Mouse (Mus musculus) stomach, embryonic 15.5 days (tissue): ENCODE data around the gene Treml2. TPM values are rescaled to one million over a fixed set of nuclear protein-coding genes. Genes with fewer than 3 reads are reported as not detected.
"Not testable (repeated sequence)": the region's sequence is repeated elsewhere in the genome, so short reads cannot be mapped to it uniquely, and the experiment has no call there.

ENCODE experiments used
- ATAC-seq: fragments of 200-750 bp; cut with Nextera tagmentation; 2 replicates; pipeline ENCODE4 v1.8.0; 2017; ENCODE audit warnings: low read depth, moderate number of reproducible peaks, moderate TSS enrichment; ENCODE audit not compliant: insufficient read depth, low FRiP score
- H3K27ac ChIP-seq: fragments of 300-500 bp; sonication (generic); 2 replicates; pipeline ENCODE4 v1.5.1; 2015; ENCODE audit warnings: mild to moderate bottlenecking, inconsistent platforms
- H3K27me3 ChIP-seq: fragments of 300-500 bp; sonication (generic); replicated peaks from 2 replicates; pipeline ENCODE4 v1.6.1; 2015; ENCODE audit warnings: inconsistent platforms
- H3K36me3 ChIP-seq: fragments of 300-500 bp; sonication (generic); 2 replicates; pipeline ENCODE4 v1.6.1; 2015; ENCODE audit warnings: inconsistent platforms
- H3K4me1 ChIP-seq: fragments of 300-500 bp; sonication (generic); 2 replicates; pipeline ENCODE4 v1.6.1; 2015; ENCODE audit warnings: inconsistent platforms
- H3K4me2 ChIP-seq: fragments of 300-500 bp; sonication (generic); 2 replicates; pipeline ENCODE4 v1.6.1; 2015; ENCODE audit warnings: mild to moderate bottlenecking, inconsistent platforms
- H3K4me3 ChIP-seq: fragments of 300-500 bp; sonication (generic); replicated peaks from 2 replicates; pipeline ENCODE4 v1.5.1; 2015; ENCODE audit warnings: inconsistent platforms
- H3K9ac ChIP-seq: fragments of 300-500 bp; sonication (generic); 2 replicates; pipeline ENCODE4 v1.6.1; 2015; ENCODE audit warnings: inconsistent platforms
- H3K9me3 ChIP-seq: fragments of 300-500 bp; sonication (generic); 2 replicates; pipeline ENCODE4 v1.6.1; 2016; ENCODE audit warnings: inconsistent platforms
- WGBS: fragments of 180-500 bp; shearing (Covaris S2); methylation state at CpG from one replicate; pipeline ENCODE4 v1.1.7; 2015; 5-methylcytosine and 5-hydroxymethylcytosine counted together
- polyA plus RNA-seq: library from polyadenylated mRNA; unstranded; fragments of >200 nt; fragmentation: Nextera tagmentation; extraction: Ambion mirVana; gene quantifications from 2 replicates; pipeline ENCODE4 v1.2.1, GENCODE M21; 2015

Treml2 gene
- polyA plus RNA-seq, 1 experiment from 2014 or later = 0.30 TPM

DNA sequence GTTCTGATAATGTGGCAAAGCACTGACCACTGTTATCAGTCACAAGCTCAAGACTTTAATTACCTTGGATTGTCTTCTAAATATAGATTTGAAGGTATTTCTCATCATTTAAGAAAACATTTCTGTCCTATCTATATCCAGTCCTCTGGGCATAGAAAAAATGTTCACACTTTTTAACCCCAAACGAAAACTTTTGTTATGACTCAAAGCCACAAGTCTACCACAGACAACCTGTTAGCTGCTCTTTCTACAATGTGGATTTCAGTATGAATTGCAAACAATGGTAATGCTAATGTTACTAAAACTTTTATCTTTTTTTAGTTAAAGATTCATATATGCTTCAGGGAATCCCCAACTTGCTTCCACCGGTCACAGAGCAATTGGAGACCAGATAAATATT, 33.2 kb downstream of the Treml2 start:
- 78% methylated on average over 2 of the region's 2 CpGs for WGBS
- H3K4me3 ChIP-seq = no peak overlapping the region
- H3K4me1 ChIP-seq = no peaks in the 10 kb centered on the region
- H3K4me2 ChIP-seq = no peak overlapping the region
- no peak for ATAC-seq
- H3K27me3 ChIP-seq = no peaks in the 10 kb centered on the region
- no peaks in the 10 kb centered on the region for H3K36me3 ChIP-seq
- no peak overlapping the region for H3K27ac ChIP-seq
- no peak overlapping the region for H3K9ac ChIP-seq
- no peaks in the 10 kb centered on the region for H3K9me3 ChIP-seq

DNA sequence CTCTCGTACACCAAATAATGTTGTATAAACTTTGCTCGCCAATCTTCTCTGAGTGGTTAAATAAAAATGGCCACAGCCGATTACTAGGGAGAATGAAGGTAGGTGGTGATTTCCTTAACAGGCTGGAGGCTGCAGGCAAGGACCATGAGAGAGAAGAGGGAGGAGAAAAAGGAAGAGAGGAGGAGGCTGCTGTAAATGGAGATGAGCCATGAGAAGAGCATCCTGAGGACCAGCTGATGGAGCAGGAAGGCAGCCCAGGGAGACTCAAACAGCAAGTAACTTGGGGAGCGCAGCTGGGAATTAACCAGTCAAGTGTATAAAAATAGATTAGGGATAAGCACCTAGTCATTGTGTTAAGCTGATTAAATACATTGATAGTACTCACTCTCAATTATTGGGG, 34.9 kb downstream of the Treml2 start:
- Histone ChIP-seq H3K4me1 (no peaks in the 10 kb centered on the region), H3K36me3 (no peaks in the 10 kb centered on the region), H3K4me2 (no peak overlapping the region), H3K9ac (no peak overlapping the region), H3K27me3 (no peaks in the 10 kb centered on the region), H3K27ac (no peak overlapping the region), H3K4me3 (no peak overlapping the region), H3K9me3 (no peaks in the 10 kb centered on the region)
- 84% methylated on average over 4 of the region's 4 CpGs for WGBS
- no peak for ATAC-seq

DNA sequence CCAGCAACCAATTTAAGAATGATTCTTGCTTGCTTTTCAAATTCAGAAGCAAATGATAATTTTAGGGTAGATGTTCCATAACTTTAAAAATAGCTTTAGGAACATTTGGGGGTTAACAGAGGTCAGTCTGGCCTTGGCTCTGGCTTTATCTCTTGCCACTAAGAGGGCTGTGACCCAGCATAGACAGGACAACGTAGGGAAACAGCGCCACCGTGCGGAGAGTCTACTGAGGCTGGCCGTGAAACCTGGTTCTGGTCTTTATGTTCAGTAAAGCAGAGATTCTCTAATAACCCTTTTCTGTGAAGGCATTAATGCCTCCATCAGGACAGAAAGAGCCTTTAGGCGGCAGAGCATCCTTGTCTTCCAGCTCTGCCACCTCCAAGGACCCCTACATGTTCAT, 37.6 kb downstream of the Treml2 start:
- Histone ChIP-seq H3K9ac (no peak overlapping the region), H3K4me3 (no peak overlapping the region), H3K36me3 (no peaks in the 10 kb centered on the region), H3K4me1 (no peaks in the 10 kb centered on the region), H3K27ac (no peak overlapping the region), H3K27me3 (no peaks in the 10 kb centered on the region), H3K9me3 (no peaks in the 10 kb centered on the region), H3K4me2 (no peak overlapping the region)
- ATAC-seq = peak; percentile 50; the same call in 1 of the 2 replicates
- WGBS = 4% methylated on average over 6 of the region's 6 CpGs

GRCm38 (mm10) chr17:48340267-48340666, 41.0 kb downstream of the Treml2 start:
- no peaks in the 10 kb centered on the region for H3K9me3 ChIP-seq
- H3K27me3 ChIP-seq = no peaks in the 10 kb centered on the region
- no peak overlapping the region for H3K27ac ChIP-seq
- H3K4me3 ChIP-seq = no peak overlapping the region
- WGBS = 64% methylated on average over 1 of the region's 1 CpGs
- no peak overlapping the region for H3K4me2 ChIP-seq
- ATAC-seq = no peak
- H3K36me3 ChIP-seq = no peaks in the 10 kb centered on the region
- H3K4me1 ChIP-seq = no peaks in the 10 kb centered on the region
- no peak overlapping the region for H3K9ac ChIP-seq

GRCm38 (mm10) chr17:48341947-48342346, 42.6 kb downstream of the Treml2 start:
- ATAC-seq = no peak
- Histone ChIP-seq H3K4me2 (no peak overlapping the region), H3K9me3 (no peaks in the 10 kb centered on the region), H3K27me3 (no peaks in the 10 kb centered on the region), H3K9ac (no peak overlapping the region), H3K27ac (no peak overlapping the region), H3K4me1 (no peaks in the 10 kb centered on the region), H3K4me3 (no peak overlapping the region), H3K36me3 (no peaks in the 10 kb centered on the region)
- WGBS = 64% methylated on average over 3 of the region's 3 CpGs

GRCm38 (mm10) chr17:48343065-48343464, 43.8 kb downstream of the Treml2 start:
- no peak overlapping the region for H3K4me3 ChIP-seq
- no peak for ATAC-seq
- H3K9ac ChIP-seq = no peak overlapping the region
- H3K27ac ChIP-seq = no peak overlapping the region
- H3K4me1 ChIP-seq = no peaks in the 10 kb centered on the region
- no peak overlapping the region for H3K4me2 ChIP-seq
- no peaks in the 10 kb centered on the region for H3K9me3 ChIP-seq
- no peaks in the 10 kb centered on the region for H3K27me3 ChIP-seq
- H3K36me3 ChIP-seq = no peaks in the 10 kb centered on the region
- 89% methylated on average over 2 of the region's 2 CpGs for WGBS

- Histone ChIP-seq H3K9ac (no peak overlapping the region), H3K4me3 (no peak overlapping the region), H3K4me1 (no peaks in the 10 kb centered on the region), H3K4me2 (no peak overlapping the region), H3K27me3 (no peaks in the 10 kb centered on the region), H3K36me3 (no peaks in the 10 kb centered on the region), H3K9me3 (no peaks in the 10 kb centered on the region), H3K27ac (no peak overlapping the region)
- ATAC-seq = no peak
- WGBS = 72% methylated on average over 4 of the region's 4 CpGs
These were observed 46.5 kb downstream of the Treml2 start for GRCm38 (mm10) chr17:48345824-48346223.

DNA sequence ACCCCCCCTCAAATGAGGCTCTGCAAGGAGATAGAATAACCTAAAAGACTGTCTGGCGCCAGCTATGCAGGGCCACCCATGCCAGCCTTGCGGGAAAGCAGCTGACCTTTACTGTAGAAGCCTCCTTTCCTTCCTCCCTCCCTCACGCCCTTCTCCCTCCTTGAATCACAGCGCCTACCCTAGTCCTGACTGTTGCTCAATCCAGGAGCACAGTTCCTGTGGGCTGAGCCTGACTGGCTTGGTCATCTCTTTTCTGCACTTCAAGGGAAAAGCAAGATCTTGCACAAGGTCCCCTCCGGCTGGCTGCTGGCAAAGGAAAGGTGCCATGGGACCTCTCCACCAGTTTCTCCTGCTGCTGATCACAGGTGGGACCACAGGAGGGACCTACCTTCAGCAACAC, 46.9 kb downstream of the Treml2 start, which contains the start of gene Trem2:
Gene Trem2 (plus strand): TSS at position 171 of the 400 bp plus-strand sequence.
- no peak within 1 kb of the TSS for H3K27ac ChIP-seq
- H3K9me3 ChIP-seq = no peaks in the 10 kb centered on the region
- 71% methylated on average over 5 of the region's 5 CpGs for WGBS
- no peak within 1 kb of the TSS for H3K4me3 ChIP-seq
- H3K27me3 ChIP-seq = no peaks in the 10 kb centered on the region
- no peaks in the 10 kb centered on the region for H3K4me1 ChIP-seq
- no peaks in the 10 kb centered on the region for H3K36me3 ChIP-seq
- no peak within 1 kb of the TSS for H3K4me2 ChIP-seq
- no peak within 1 kb of the TSS for H3K9ac ChIP-seq
- no peak for ATAC-seq

- Histone ChIP-seq H3K36me3 (no peaks in the 10 kb centered on the region), H3K4me1 (no peaks in the 10 kb centered on the region), H3K4me2 (no peak overlapping the region), H3K9me3 (no peaks in the 10 kb centered on the region), H3K27ac (no peak overlapping the region), H3K27me3 (no peaks in the 10 kb centered on the region), H3K4me3 (no peak overlapping the region), H3K9ac (no peak overlapping the region)
- ATAC-seq = no peak
- 58% methylated on average over 4 of the region's 4 CpGs for WGBS
These were observed 47.5 kb downstream of the Treml2 start for GRCm38 (mm10) chr17:48346834-48347233.

DNA sequence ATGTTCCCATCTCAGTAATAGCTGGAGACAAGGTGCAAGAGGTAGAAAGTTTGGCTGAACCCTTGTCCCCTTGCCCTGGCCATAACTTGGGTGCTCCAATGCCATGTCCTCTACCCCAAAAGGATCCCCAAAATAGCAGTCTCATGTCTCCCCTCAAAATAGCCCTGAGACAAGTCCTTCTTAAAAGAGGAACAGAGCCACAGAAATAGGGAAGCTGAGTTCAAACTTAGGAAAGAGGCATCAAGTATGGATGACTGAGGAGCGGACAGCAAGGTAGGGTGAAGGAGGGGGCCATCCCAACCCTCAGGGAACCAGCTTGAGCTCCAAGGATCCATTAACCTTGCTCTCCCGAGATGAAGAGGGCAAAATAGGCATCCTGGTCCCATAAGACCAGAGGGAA, 48.0 kb downstream of the Treml2 start:
- Histone ChIP-seq H3K4me3 (no peak overlapping the region), H3K9me3 (no peaks in the 10 kb centered on the region), H3K4me1 (no peaks in the 10 kb centered on the region), H3K27ac (no peak overlapping the region), H3K9ac (no peak overlapping the region), H3K36me3 (no peaks in the 10 kb centered on the region), H3K4me2 (no peak overlapping the region), H3K27me3 (no peaks in the 10 kb centered on the region)
- 75% methylated on average over 2 of the region's 2 CpGs for WGBS
- ATAC-seq = no peak

DNA sequence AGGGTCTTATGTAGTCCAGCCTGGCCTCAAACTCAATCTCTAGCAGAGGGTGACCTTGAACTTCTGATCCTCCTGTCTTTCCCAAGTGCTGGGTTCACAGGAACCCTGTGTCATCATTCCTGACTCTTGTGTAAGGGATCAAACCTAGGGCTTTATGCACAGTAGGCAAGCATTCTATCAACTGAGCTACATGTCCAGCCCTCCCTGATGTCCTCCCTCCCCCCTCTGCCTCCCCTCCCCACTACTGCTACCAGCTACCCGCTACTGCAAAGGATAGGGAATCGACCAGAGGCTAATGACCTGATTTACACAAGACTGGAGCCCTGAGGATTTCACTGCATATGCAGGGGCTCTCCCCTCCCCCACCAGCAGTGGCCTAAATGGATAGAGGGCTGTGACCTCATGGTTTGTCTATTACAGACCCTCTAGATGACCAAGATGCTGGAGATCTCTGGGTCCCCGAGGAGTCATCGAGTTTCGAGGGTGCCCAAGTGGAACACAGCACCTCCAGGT, 51.4 kb downstream of the Treml2 start:
- no peak overlapping the region for H3K27ac ChIP-seq
- H3K9ac ChIP-seq = no peak overlapping the region
- H3K4me3 ChIP-seq = no peak overlapping the region
- H3K36me3 ChIP-seq = no peaks in the 10 kb centered on the region
- 75% methylated on average over 5 of the region's 5 CpGs for WGBS
- ATAC-seq = no peak
- no peak overlapping the region for H3K4me2 ChIP-seq
- no peaks in the 10 kb centered on the region for H3K4me1 ChIP-seq
- H3K9me3 ChIP-seq = no peaks in the 10 kb centered on the region
- no peaks in the 10 kb centered on the region for H3K27me3 ChIP-seq

GRCm38 (mm10) chr17:48352976-48353375, 53.7 kb downstream of the Treml2 start:
- not testable (repeated sequence) for H3K4me2 ChIP-seq, H3K9me3 ChIP-seq, H3K27me3 ChIP-seq, H3K4me1 ChIP-seq, H3K9ac ChIP-seq, H3K27ac ChIP-seq, ATAC-seq, H3K4me3 ChIP-seq, H3K36me3 ChIP-seq
- 84% methylated on average over 7 of the region's 7 CpGs for WGBS

- Histone ChIP-seq H3K4me1 (no peaks in the 10 kb centered on the region), H3K9me3 (no peaks in the 10 kb centered on the region), H3K27ac (no peak overlapping the region), H3K4me3 (no peak overlapping the region), H3K36me3 (no peaks in the 10 kb centered on the region), H3K9ac (no peak overlapping the region), H3K4me2 (no peak overlapping the region), H3K27me3 (no peaks in the 10 kb centered on the region)
- WGBS = 92% methylated on average over 3 of the region's 3 CpGs
- ATAC-seq = no peak
These were observed 56.5 kb downstream of the Treml2 start for GRCm38 (mm10) chr17:48355822-48356221.
